Mouse (Mus musculus): ENCODE results near the gene Gm21988. TPM values are rescaled to one million over a fixed set of nuclear protein-coding genes. Genes with fewer than 3 reads are reported as not detected.

The Gm21988 gene
- polyA plus RNA-seq, 1 experiment from 2014 or later = 12.1 TPM

- no peaks in the 10 kb centered on the region for H3K9me3 ChIP-seq (ENCODE audit: control insufficient read depth, low read length)
- no peak overlapping the region for H3K4me2 ChIP-seq
- no peak overlapping the region for H3K9ac ChIP-seq (ENCODE audit: low read length)
- H3K36me3 ChIP-seq (ENCODE audit: control insufficient read depth, insufficient read depth, low read length) = no peaks in the 10 kb centered on the region
- H3K27me3 ChIP-seq (ENCODE audit: control insufficient read depth, insufficient read depth, low read length) = no peaks in the 10 kb centered on the region
- H3K4me3 ChIP-seq (ENCODE audit: low read depth, low read length) = no peak overlapping the region
- DNase-seq (ENCODE audit: low spot score, missing footprints) (no peak), ATAC-seq (ENCODE audit: low FRiP score) (no peak)
- 86% methylated on average over 1 of the region's 1 CpGs for WGBS
- H3K4me1 ChIP-seq (ENCODE audit: control insufficient read depth, insufficient read depth, low read length) = no peaks in the 10 kb centered on the region
- H3K27ac ChIP-seq (ENCODE audit: low read depth, low read length) = no peak overlapping the region
Measured at GRCm38 (mm10) chr11:70266405-70266804, 26.8 kb upstream of the Gm21988 start.

- no peak overlapping the region for H3K9ac ChIP-seq (ENCODE audit: low read length)
- no peaks in the 10 kb centered on the region for H3K9me3 ChIP-seq (ENCODE audit: control insufficient read depth, low read length)
- 81% methylated on average over 4 of the region's 4 CpGs for WGBS
- ATAC-seq (ENCODE audit: low FRiP score) (no peak), DNase-seq (ENCODE audit: low spot score, missing footprints) (no peak)
- H3K27me3 ChIP-seq (ENCODE audit: control insufficient read depth, insufficient read depth, low read length) = no peaks in the 10 kb centered on the region
- H3K27ac ChIP-seq (ENCODE audit: low read depth, low read length) = no peak overlapping the region
- H3K4me3 ChIP-seq (ENCODE audit: low read depth, low read length) = no peak overlapping the region
- H3K36me3 ChIP-seq (ENCODE audit: control insufficient read depth, insufficient read depth, low read length) = no peaks in the 10 kb centered on the region
- no peak overlapping the region for H3K4me2 ChIP-seq
- no peaks in the 10 kb centered on the region for H3K4me1 ChIP-seq (ENCODE audit: control insufficient read depth, insufficient read depth, low read length)
Measured at GRCm38 (mm10) chr11:70265819-70266218, 26.2 kb upstream of the Gm21988 start.

GRCm38 (mm10) chr11:70265252-70265651 lies 25.6 kb upstream of the Gm21988 start:
- no peak overlapping the region for H3K27ac ChIP-seq (ENCODE audit: low read depth, low read length)
- no peak overlapping the region for H3K4me2 ChIP-seq
- no peak overlapping the region for H3K9ac ChIP-seq (ENCODE audit: low read length)
- no peaks in the 10 kb centered on the region for H3K4me1 ChIP-seq (ENCODE audit: control insufficient read depth, insufficient read depth, low read length)
- WGBS = 61% methylated on average over 3 of the region's 3 CpGs
- H3K27me3 ChIP-seq (ENCODE audit: control insufficient read depth, insufficient read depth, low read length) = no peaks in the 10 kb centered on the region
- H3K36me3 ChIP-seq (ENCODE audit: control insufficient read depth, insufficient read depth, low read length) = no peaks in the 10 kb centered on the region
- H3K9me3 ChIP-seq (ENCODE audit: control insufficient read depth, low read length) = no peaks in the 10 kb centered on the region
- H3K4me3 ChIP-seq (ENCODE audit: low read depth, low read length) = no peak overlapping the region
- DNase-seq (ENCODE audit: low spot score, missing footprints) (no peak), ATAC-seq (ENCODE audit: low FRiP score) (no peak)

DNA sequence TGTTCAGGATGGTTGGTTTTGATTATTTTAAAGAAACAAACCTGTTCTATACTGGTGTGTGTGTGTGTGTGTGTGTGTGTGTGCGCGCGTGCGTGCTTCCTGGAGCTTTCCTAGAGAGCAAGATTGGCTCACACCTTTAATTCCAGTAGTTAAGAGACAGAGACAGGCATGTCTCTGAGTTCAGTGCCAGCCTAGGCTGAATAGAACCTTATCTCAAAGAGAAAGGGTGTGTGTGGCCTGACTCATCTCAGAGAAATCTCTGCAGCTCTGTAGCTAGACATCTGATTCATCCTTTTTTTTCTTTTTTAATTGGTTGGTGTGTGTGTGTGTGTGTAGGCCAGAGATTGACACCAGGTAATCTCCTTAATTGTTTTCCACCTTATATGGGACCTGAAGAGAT lies 19.4 kb upstream of the Gm21988 start:
- Histone ChIP-seq H3K9ac (ENCODE audit: low read length) (no peak overlapping the region), H3K4me1 (ENCODE audit: control insufficient read depth, insufficient read depth, low read length) (no peaks in the 10 kb centered on the region), H3K4me3 (ENCODE audit: low read depth, low read length) (no peak overlapping the region), H3K27ac (ENCODE audit: low read depth, low read length) (no peak overlapping the region), H3K4me2 (no peak overlapping the region), H3K27me3 (ENCODE audit: control insufficient read depth, insufficient read depth, low read length) (peaks cover 16% of the 10 kb centered on the region), H3K36me3 (ENCODE audit: control insufficient read depth, insufficient read depth, low read length) (no peaks in the 10 kb centered on the region), H3K9me3 (ENCODE audit: control insufficient read depth, low read length) (no peaks in the 10 kb centered on the region)
- ATAC-seq (ENCODE audit: low FRiP score) = no peak
- 95% methylated on average over 4 of the region's 4 CpGs for WGBS
- no peak for DNase-seq (ENCODE audit: low spot score, missing footprints)

DNA sequence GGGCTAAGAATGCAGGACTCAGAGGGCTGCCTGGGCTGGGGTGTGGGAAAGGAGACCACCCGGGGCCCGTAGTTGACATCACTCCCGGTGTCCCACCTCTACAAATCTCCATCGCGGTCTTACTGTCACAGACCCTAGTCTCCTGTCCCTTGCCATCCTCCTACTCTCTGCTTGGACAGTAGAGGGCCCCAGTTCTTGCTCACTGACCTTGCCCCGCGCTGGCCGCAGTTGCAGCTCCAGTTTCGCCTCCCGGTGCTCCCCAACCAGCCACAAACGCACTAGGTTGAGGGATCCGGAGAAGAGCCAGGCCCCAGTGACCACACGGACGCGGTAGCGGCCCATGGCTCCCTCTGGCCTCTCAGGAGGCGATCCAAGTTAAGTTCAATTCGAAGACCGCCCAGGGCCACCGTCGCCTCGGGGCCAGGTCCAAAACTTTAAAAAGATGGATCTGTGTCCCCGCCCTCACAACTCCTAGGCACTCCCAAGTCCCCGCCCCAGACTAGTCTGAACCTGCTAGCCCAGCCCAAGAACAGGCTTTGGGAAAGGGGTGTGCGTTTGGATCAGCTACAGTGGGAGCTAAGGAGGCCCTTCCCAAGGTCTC lies 15.4 kb upstream of the Gm21988 start, which contains the start of gene Alox12:
Alox12 (minus strand) TSS at position 423 of the 601 bp plus-strand sequence.
- Histone ChIP-seq H3K27me3 (ENCODE audit: control insufficient read depth, insufficient read depth, low read length) (peaks cover 30% of the 10 kb centered on the region), H3K9ac (ENCODE audit: low read length) (peak within 1 kb of the TSS; percentile 44), H3K36me3 (ENCODE audit: control insufficient read depth, insufficient read depth, low read length) (no peaks in the 10 kb centered on the region), H3K9me3 (ENCODE audit: control insufficient read depth, low read length) (no peaks in the 10 kb centered on the region), H3K4me3 (ENCODE audit: low read depth, low read length) (peak within 1 kb of the TSS; percentile 21), H3K27ac (ENCODE audit: low read depth, low read length) (no peak within 1 kb of the TSS), H3K4me2 (peak within 1 kb of the TSS; percentile 42), H3K4me1 (ENCODE audit: control insufficient read depth, insufficient read depth, low read length) (no peaks in the 10 kb centered on the region)
- 1% methylated on average over 25 of the region's 25 CpGs for WGBS
- ATAC-seq (ENCODE audit: low FRiP score) = 0 out of 2 replicates have a peak, but pooled peaks have one; percentile 9
- peak; percentile 94 for DNase-seq (ENCODE audit: low spot score, missing footprints)

DNA sequence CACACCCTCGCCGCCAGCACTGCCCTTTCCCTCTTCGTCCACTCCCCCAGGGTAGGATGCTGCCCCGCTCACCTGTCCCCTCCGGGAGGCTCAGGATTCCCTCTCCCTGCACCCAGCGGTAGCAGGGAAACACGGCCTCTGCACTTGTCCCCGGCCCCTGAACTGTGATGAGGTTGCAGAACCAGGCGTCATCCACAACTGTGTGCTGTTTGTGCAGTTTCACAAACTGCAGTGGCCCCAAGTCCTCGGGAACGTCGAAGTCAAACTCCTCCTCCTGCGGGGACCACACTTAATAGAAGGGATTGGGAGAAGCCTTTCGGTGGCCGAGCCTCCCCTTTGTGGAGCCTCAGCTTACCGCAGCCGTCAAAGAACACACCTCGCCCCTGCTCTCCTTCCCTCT lies 14.7 kb upstream of the Gm21988 start:
- H3K36me3 ChIP-seq (ENCODE audit: control insufficient read depth, insufficient read depth, low read length) = no peaks in the 10 kb centered on the region
- no peaks in the 10 kb centered on the region for H3K4me1 ChIP-seq (ENCODE audit: control insufficient read depth, insufficient read depth, low read length)
- H3K4me3 ChIP-seq (ENCODE audit: low read depth, low read length) = no peak overlapping the region
- no peak overlapping the region for H3K27ac ChIP-seq (ENCODE audit: low read depth, low read length)
- DNase-seq (ENCODE audit: low spot score, missing footprints) (peak; percentile 84), ATAC-seq (ENCODE audit: low FRiP score) (no peak)
- peaks cover 30% of the 10 kb centered on the region for H3K27me3 ChIP-seq (ENCODE audit: control insufficient read depth, insufficient read depth, low read length)
- no peaks in the 10 kb centered on the region for H3K9me3 ChIP-seq (ENCODE audit: control insufficient read depth, low read length)
- peak overlapping the region; percentile 42; the same call in 1 of the 2 replicates for H3K4me2 ChIP-seq
- H3K9ac ChIP-seq (ENCODE audit: low read length) = no peak overlapping the region
- 5% methylated on average over 18 of the region's 18 CpGs for WGBS

GRCm38 (mm10) chr11:70251853-70252252 lies 12.2 kb upstream of the Gm21988 start:
- no peak overlapping the region for H3K27ac ChIP-seq (ENCODE audit: low read depth, low read length)
- H3K9ac ChIP-seq (ENCODE audit: low read length) = no peak overlapping the region
- H3K4me3 ChIP-seq (ENCODE audit: low read depth, low read length) = no peak overlapping the region
- H3K36me3 ChIP-seq (ENCODE audit: control insufficient read depth, insufficient read depth, low read length) = no peaks in the 10 kb centered on the region
- H3K4me1 ChIP-seq (ENCODE audit: control insufficient read depth, insufficient read depth, low read length) = no peaks in the 10 kb centered on the region
- H3K9me3 ChIP-seq (ENCODE audit: control insufficient read depth, low read length) = no peaks in the 10 kb centered on the region
- peaks cover 30% of the 10 kb centered on the region for H3K27me3 ChIP-seq (ENCODE audit: control insufficient read depth, insufficient read depth, low read length)
- DNase-seq (ENCODE audit: low spot score, missing footprints) = no peak
- 80% methylated on average over 8 of the region's 8 CpGs for WGBS
- ATAC-seq (ENCODE audit: low FRiP score) = no peak
- no peak overlapping the region for H3K4me2 ChIP-seq

DNA sequence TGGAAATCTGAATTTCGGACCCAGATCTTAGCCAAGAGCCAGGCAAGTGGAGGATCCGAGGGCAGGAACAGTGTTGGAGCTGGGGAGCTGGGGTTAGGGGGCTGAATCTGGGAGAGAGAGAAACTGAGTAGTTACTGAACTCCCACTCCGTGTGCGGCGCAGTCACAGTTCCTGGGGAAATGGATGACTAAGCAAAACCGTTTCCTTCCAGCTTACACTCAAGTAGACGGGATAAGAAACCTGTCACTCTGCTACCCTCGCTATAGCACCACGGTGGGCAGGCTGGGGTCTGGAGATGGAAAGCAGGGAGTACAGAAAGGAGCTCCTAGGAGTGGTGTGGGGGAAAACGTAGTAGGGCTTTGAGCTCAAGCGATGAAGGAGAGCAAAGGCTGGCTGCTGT lies 10.5 kb upstream of the Gm21988 start:
- no peaks in the 10 kb centered on the region for H3K36me3 ChIP-seq (ENCODE audit: control insufficient read depth, insufficient read depth, low read length)
- H3K9ac ChIP-seq (ENCODE audit: low read length) = no peak overlapping the region
- ATAC-seq (ENCODE audit: low FRiP score) (no peak), DNase-seq (ENCODE audit: low spot score, missing footprints) (no peak)
- H3K27me3 ChIP-seq (ENCODE audit: control insufficient read depth, insufficient read depth, low read length) = peaks cover 25% of the 10 kb centered on the region
- H3K4me2 ChIP-seq = no peak overlapping the region
- H3K4me3 ChIP-seq (ENCODE audit: low read depth, low read length) = no peak overlapping the region
- WGBS = 75% methylated on average over 11 of the region's 11 CpGs
- H3K4me1 ChIP-seq (ENCODE audit: control insufficient read depth, insufficient read depth, low read length) = no peaks in the 10 kb centered on the region
- H3K9me3 ChIP-seq (ENCODE audit: control insufficient read depth, low read length) = no peaks in the 10 kb centered on the region
- H3K27ac ChIP-seq (ENCODE audit: low read depth, low read length) = no peak overlapping the region

GRCm38 (mm10) chr11:70247136-70247845 lies 7.7 kb upstream of the Gm21988 start:
- DNase-seq (ENCODE audit: low spot score, missing footprints) (peak; percentile 98), ATAC-seq (ENCODE audit: low FRiP score) (no peak)
- no peaks in the 10 kb centered on the region for H3K27me3 ChIP-seq (ENCODE audit: control insufficient read depth, insufficient read depth, low read length)
- no peak overlapping the region for H3K4me3 ChIP-seq (ENCODE audit: low read depth, low read length)
- H3K27ac ChIP-seq (ENCODE audit: low read depth, low read length) = no peak overlapping the region
- H3K9ac ChIP-seq (ENCODE audit: low read length) = no peak overlapping the region
- no peaks in the 10 kb centered on the region for H3K4me1 ChIP-seq (ENCODE audit: control insufficient read depth, insufficient read depth, low read length)
- no peaks in the 10 kb centered on the region for H3K36me3 ChIP-seq (ENCODE audit: control insufficient read depth, insufficient read depth, low read length)
- WGBS = 50% methylated on average over 9 of the region's 9 CpGs
- no peak overlapping the region for H3K4me2 ChIP-seq
- no peaks in the 10 kb centered on the region for H3K9me3 ChIP-seq (ENCODE audit: control insufficient read depth, low read length)
